Mouse (Mus musculus): Measurements from ENCODE around the gene Maml3.
A peak's percentile ranks its signal among the peaks of the same experiment; 100 is the strongest.

GRCm38 (mm10) chr3:52104636-52105151 is at the start of gene Maml3:
- TF ChIP-seq POLR2A (IDR thresholded peaks at IDR 0.05; ENCODE audit: borderline replicate concordance, extremely low read depth, insufficient read depth, insufficient read length, poor library complexity, severe bottlenecking): peak; percentile 62; the same call in 1 of the 2 replicates
- TF ChIP-seq CTCF (IDR thresholded peaks at IDR 0.05; ENCODE audit: borderline replicate concordance, extremely low read depth, insufficient read depth, insufficient read length): no peak

All from brain, embryonic 14.5 days (tissue).